Comparison of ENCODE assay signal across 27 mouse cellular contexts in genomic region chr10:56194310-56194709, GRCm38 (mm10). TPM values are rescaled to one million over a fixed set of nuclear protein-coding genes. Genes with fewer than 3 reads are reported as not detected.
DNase-seq lines count a peak whose midpoint lies in the region; ATAC-seq and TF ChIP-seq lines count a peak whose summit lies in the region.
"Had no signal": no experiment of that assay in that cellular context is flagged by ENCODE, and none has a peak within 500 bp of the region (broad histone marks: within the 10 kb centered on the region; RNA-seq: fewer than 3 reads in every experiment).

No protein-coding gene starts in this region.

- H3K4me3 ChIP-seq in forebrain, embryonic 14.5 days (ENCODE audit: low read depth, low read length): no peak overlapping the region
- H3K4me3 ChIP-seq in forebrain, embryonic 15.5 days: no peak overlapping the region
- H3K4me3 ChIP-seq in midbrain, embryonic 11.5 days (ENCODE audit: low read depth, low read length): no peak overlapping the region
- H3K4me3 ChIP-seq in midbrain, embryonic 10.5 days: no peak overlapping the region
- H3K4me3 ChIP-seq in midbrain, embryonic 14.5 days (replicated peaks; ENCODE audit: low read depth, low read length): no peak overlapping the region
- H3K4me3 ChIP-seq: embryonic facial prominence, embryonic 12.5 days; embryonic facial prominence, embryonic 15.5 days; heart, embryonic 10.5 days; heart, embryonic 13.5 days had no signal

- no peak for TF ChIP-seq CTCF in brain, embryonic 14.5 days (IDR thresholded peaks at IDR 0.05; ENCODE audit: borderline replicate concordance, extremely low read depth, insufficient read depth, insufficient read length)

- no peak overlapping the region for H3K9ac ChIP-seq in forebrain, embryonic 14.5 days (ENCODE audit: low read length)
- H3K9ac ChIP-seq in forebrain, embryonic 15.5 days (replicated peaks): no peak overlapping the region
- H3K9ac ChIP-seq in midbrain, embryonic 11.5 days (ENCODE audit: low read length): no peak overlapping the region
- no peak overlapping the region for H3K9ac ChIP-seq in midbrain, embryonic 14.5 days (replicated peaks; ENCODE audit: low read length)
- H3K9ac ChIP-seq: embryonic facial prominence, embryonic 12.5 days; embryonic facial prominence, embryonic 15.5 days; heart, embryonic 13.5 days; hindbrain, embryonic 14.5 days had no signal

- no peak overlapping the region for H3K4me2 ChIP-seq in forebrain, embryonic 14.5 days (ENCODE audit: low read length)
- no peak overlapping the region for H3K4me2 ChIP-seq in forebrain, embryonic 15.5 days (replicated peaks)
- no peak overlapping the region for H3K4me2 ChIP-seq in midbrain, embryonic 11.5 days
- H3K4me2 ChIP-seq in midbrain, embryonic 14.5 days (ENCODE audit: low read length): no peak overlapping the region
- H3K4me2 ChIP-seq: embryonic facial prominence, embryonic 12.5 days; embryonic facial prominence, embryonic 15.5 days; heart, embryonic 13.5 days; hindbrain, embryonic 14.5 days had no signal

- intact Hi-C loops in left cerebral cortex, postnatal 25 days (cut with DNase I): no loop called here

- no peak for TF ChIP-seq POLR2A in brain, embryonic 14.5 days (IDR thresholded peaks at IDR 0.05; ENCODE audit: borderline replicate concordance, extremely low read depth, insufficient read depth, insufficient read length, poor library complexity, severe bottlenecking)

- ATAC-seq in forebrain, embryonic 14.5 days: peak; percentile 26; the same call in 1 of the 2 replicates
- no peak for ATAC-seq in forebrain, embryonic 15.5 days (replicated peaks)
- ATAC-seq in midbrain, embryonic 11.5 days (ENCODE audit: low FRiP score): peak; percentile 50; the same call in 1 of the 2 replicates
- no peak for ATAC-seq in midbrain, embryonic 14.5 days (ENCODE audit: low FRiP score, low TSS enrichment)
- ATAC-seq in granulocyte monocyte progenitor cell, adult 5-6 weeks (replicated peaks; ENCODE audit: poor library complexity, severe bottlenecking): no peak
- ATAC-seq: CD4-positive, CD25-positive, alpha-beta regulatory T cell, adult 4 months; hindbrain, postnatal 0 days; inflammation-experienced regulatory T-cells, adult 6 months had no signal

- no peaks in the 10 kb centered on the region for H3K4me1 ChIP-seq in forebrain, embryonic 14.5 days (ENCODE audit: control insufficient read depth, insufficient read depth, low read length)
- no peaks in the 10 kb centered on the region for H3K4me1 ChIP-seq in forebrain, embryonic 15.5 days
- no peaks in the 10 kb centered on the region for H3K4me1 ChIP-seq in midbrain, embryonic 11.5 days (ENCODE audit: control insufficient read depth, insufficient read depth, low read length)
- H3K4me1 ChIP-seq in midbrain, embryonic 10.5 days: 0 out of 2 replicates have a peak, but pooled peaks cover 3% of the 10 kb centered on the region
- H3K4me1 ChIP-seq in midbrain, embryonic 14.5 days (ENCODE audit: control insufficient read depth, insufficient read depth, low read length): no peaks in the 10 kb centered on the region
- H3K4me1 ChIP-seq: embryonic facial prominence, embryonic 12.5 days; embryonic facial prominence, embryonic 15.5 days; heart, embryonic 10.5 days had no signal

- no peaks in the 10 kb centered on the region for H3K36me3 ChIP-seq in forebrain, embryonic 14.5 days (ENCODE audit: control insufficient read depth, insufficient read depth, low read length)
- H3K36me3 ChIP-seq in forebrain, embryonic 15.5 days: peaks cover 5% of the 10 kb centered on the region; the same call in 1 of the 2 replicates
- no peaks in the 10 kb centered on the region for H3K36me3 ChIP-seq in midbrain, embryonic 11.5 days (ENCODE audit: control insufficient read depth, insufficient read depth, low read length)
- no peaks in the 10 kb centered on the region for H3K36me3 ChIP-seq in midbrain, embryonic 10.5 days
- H3K36me3 ChIP-seq in midbrain, embryonic 14.5 days (ENCODE audit: control insufficient read depth, insufficient read depth, low read length): no peaks in the 10 kb centered on the region
- H3K36me3 ChIP-seq: embryonic facial prominence, embryonic 12.5 days; embryonic facial prominence, embryonic 15.5 days; heart, embryonic 10.5 days; heart, embryonic 13.5 days had no signal

- H3K27ac ChIP-seq in forebrain, embryonic 14.5 days (ENCODE audit: low read depth, low read length): no peak overlapping the region
- no peak overlapping the region for H3K27ac ChIP-seq in forebrain, embryonic 15.5 days (replicated peaks)
- H3K27ac ChIP-seq in midbrain, embryonic 11.5 days (ENCODE audit: low read depth, low read length): no peak overlapping the region
- H3K27ac ChIP-seq in midbrain, embryonic 10.5 days (replicated peaks): no peak overlapping the region
- no peak overlapping the region for H3K27ac ChIP-seq in midbrain, embryonic 14.5 days (replicated peaks; ENCODE audit: low read depth, low read length)
- H3K27ac ChIP-seq: embryonic facial prominence, embryonic 12.5 days; embryonic facial prominence, embryonic 15.5 days; heart, embryonic 10.5 days; heart, embryonic 13.5 days; hindbrain, embryonic 14.5 days; hindbrain, postnatal 0 days had no signal

- WGBS in forebrain, embryonic 14.5 days: 76% methylated on average over 7 of the region's 7 CpGs
- WGBS in forebrain, embryonic 15.5 days: 69% methylated on average over 7 of the region's 7 CpGs
- WGBS in midbrain, embryonic 11.5 days: 67% methylated on average over 7 of the region's 7 CpGs
- WGBS in midbrain, embryonic 10.5 days: 67% methylated on average over 7 of the region's 7 CpGs
- 64% methylated on average over 7 of the region's 7 CpGs for WGBS in midbrain, embryonic 14.5 days

- H3K27me3 ChIP-seq in forebrain, embryonic 14.5 days (replicated peaks; ENCODE audit: control insufficient read depth, insufficient read depth, low read length): no peaks in the 10 kb centered on the region
- no peaks in the 10 kb centered on the region for H3K27me3 ChIP-seq in forebrain, embryonic 15.5 days
- H3K27me3 ChIP-seq in midbrain, embryonic 11.5 days (ENCODE audit: control insufficient read depth, insufficient read depth, low read length): no peaks in the 10 kb centered on the region
- no peaks in the 10 kb centered on the region for H3K27me3 ChIP-seq in midbrain, embryonic 10.5 days (ENCODE audit: low read depth, poor library complexity, severe bottlenecking)
- H3K27me3 ChIP-seq in midbrain, embryonic 14.5 days (ENCODE audit: control insufficient read depth, insufficient read depth, low read length): no peaks in the 10 kb centered on the region
- H3K27me3 ChIP-seq: embryonic facial prominence, embryonic 12.5 days; embryonic facial prominence, embryonic 15.5 days; heart, embryonic 13.5 days had no signal

- DNase-seq in forebrain, embryonic 14.5 days (ENCODE audit: low spot score): no peak
- no peak for DNase-seq in midbrain, embryonic 11.5 days (ENCODE audit: low spot score, missing footprints)
- DNase-seq in midbrain, embryonic 10.5 days (ENCODE audit: low spot score): no peak
- DNase-seq in brain, embryonic 14.5 days (ENCODE audit: low read depth): peak; percentile 34
- peak; percentile 8 for DNase-seq in midbrain, embryonic 14.5 days
- no peak for DNase-seq in left cerebral cortex, postnatal 25 days (ENCODE audit: low spot score in 2 of 2)
- DNase-seq: adrenal gland, adult 2 months; adrenal gland, postnatal 14 days; cerebellum, adult 11-12 months; cerebellum, adult 8-10 months; cerebellum, postnatal 10 days; cerebellum, postnatal 36 days; embryo, embryonic 11 days; gastrocnemius, postnatal 25 days; heart, postnatal 14 days; heart, postnatal 4 days had no signal

- H3K9me3 ChIP-seq in forebrain, embryonic 14.5 days (replicated peaks; ENCODE audit: control insufficient read depth, low read length): no peaks in the 10 kb centered on the region
- H3K9me3 ChIP-seq in forebrain, embryonic 15.5 days: no peaks in the 10 kb centered on the region
- H3K9me3 ChIP-seq in midbrain, embryonic 11.5 days (ENCODE audit: control insufficient read depth, low read length): no peaks in the 10 kb centered on the region
- no peaks in the 10 kb centered on the region for H3K9me3 ChIP-seq in midbrain, embryonic 10.5 days (replicated peaks)
- H3K9me3 ChIP-seq in midbrain, embryonic 14.5 days (ENCODE audit: control insufficient read depth, low read length): no peaks in the 10 kb centered on the region
- H3K9me3 ChIP-seq: embryonic facial prominence, embryonic 12.5 days; embryonic facial prominence, embryonic 15.5 days; heart, embryonic 10.5 days; heart, embryonic 13.5 days had no signal

RNA-seq across cellular contexts. Expression of gene Tbc1d32, which starts 34.2 kb away (rescaled TPM):
- polyA plus RNA-seq in forebrain, embryonic 14.5 days (2014; fragmentation: Nextera tagmentation; extraction: Ambion mirVana): 2.3 and 3.0 TPM in 2 replicates
- polyA plus RNA-seq in forebrain, embryonic 15.5 days (2015; fragmentation: Nextera tagmentation; extraction: Ambion mirVana): 3.2 and 3.3 TPM in 2 replicates
- polyA plus RNA-seq in midbrain, embryonic 11.5 days (2014; fragmentation: Nextera tagmentation; extraction: Ambion mirVana): 3.7 and 3.8 TPM in 2 replicates
- 3.4 and 3.5 TPM in 2 replicates for polyA plus RNA-seq in midbrain, embryonic 10.5 days (2016; fragmentation: Nextera tagmentation; extraction: Ambion mirVana)
- 2.4 and 3.0 TPM in 2 replicates for polyA plus RNA-seq in brain, embryonic 14.5 days (2012; rRNA removed)
- 2.1 and 2.8 TPM in 2 replicates for polyA plus RNA-seq in midbrain, embryonic 14.5 days (2014; fragmentation: Nextera tagmentation; extraction: Ambion mirVana)
- 1 to 10 TPM; 7.4 to 7.8 TPM for total RNA-seq in left cerebral cortex, postnatal 25 days (2021)
- total RNA-seq in granulocyte monocyte progenitor cell, adult 5-6 weeks (2014; fragmentation: Nextera tagmentation): 3.2 and 3.7 TPM in 2 replicates
- 7.0 and 7.9 TPM in 2 replicates for total RNA-seq in granulocyte monocyte progenitor cell, adult 5-6 weeks (2017)
- total RNA-seq: MEL had no signal

Comparison
In these comparisons a context has a peak if more than half of its experiments do, and no peak if none do; other contexts are left out.
1. ATAC-seq: peak in forebrain, embryonic 14.5 days (single experiment) and midbrain, embryonic 11.5 days (single experiment); none in forebrain, embryonic 15.5 days (single experiment), midbrain, embryonic 14.5 days (single experiment) and granulocyte monocyte progenitor cell, adult 5-6 weeks (single experiment).
2. DNase-seq: peak in brain, embryonic 14.5 days (single experiment) and midbrain, embryonic 14.5 days (single experiment); none in forebrain, embryonic 14.5 days (single experiment), midbrain, embryonic 11.5 days (single experiment), midbrain, embryonic 10.5 days (single experiment) and left cerebral cortex, postnatal 25 days (0 of 2).